Mouse (Mus musculus) embryonic fibroblast, embryonic 13.5 days (primary cell): Measurements from ENCODE around the gene Sidt1.

Experiments used
- CTCF ChIP-seq: IDR thresholded peaks from 2 replicates; pipeline ENCODE4 v1.5.1; 2011; ENCODE audit warnings: mild to moderate bottlenecking, control low read depth, low read length, moderate library complexity, borderline replicate concordance; ENCODE audit not compliant: insufficient read depth
- POLR2A ChIP-seq: IDR thresholded peaks from 2 replicates; pipeline ENCODE4 v1.6.1; 2011; ENCODE audit warnings: low read depth, mild to moderate bottlenecking, control low read depth, low read length, moderate library complexity

DNA sequence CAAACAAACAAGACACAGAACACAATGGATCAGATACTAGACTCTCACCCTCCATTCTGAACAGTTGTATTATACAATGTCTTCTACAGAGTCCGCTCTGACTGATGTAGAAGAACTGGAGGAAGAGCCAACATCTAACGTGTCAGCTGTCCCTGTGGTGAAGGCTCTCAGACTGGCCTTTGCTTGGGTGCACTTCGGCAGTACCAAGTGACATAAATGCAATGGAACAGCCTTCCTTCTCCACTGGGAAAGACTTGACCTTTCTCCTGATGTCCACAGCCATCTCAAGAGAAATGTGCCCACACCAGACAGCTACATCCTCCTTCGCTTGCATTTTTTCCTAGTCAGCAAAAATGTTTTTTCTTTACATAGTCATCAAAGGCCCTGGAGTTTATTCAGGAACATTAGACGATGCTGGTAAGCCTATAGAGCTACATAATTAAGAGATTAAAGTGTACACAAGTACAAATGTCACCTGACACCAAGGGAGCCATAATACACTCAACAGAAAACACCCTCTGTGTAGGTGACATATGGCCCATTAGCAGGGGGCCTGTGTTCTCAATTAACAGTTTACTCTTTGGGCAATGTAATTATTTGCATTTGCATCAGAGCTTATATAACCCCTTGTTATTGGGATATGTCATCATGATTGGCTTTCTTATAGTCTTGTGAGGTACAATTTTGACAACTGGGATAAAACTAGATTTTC is 50.2 kb downstream of the Sidt1 start:
- TF ChIP-seq POLR2A: no peak
- no peak for TF ChIP-seq CTCF
